Mouse (Mus musculus): ENCODE measurements at regions not wholly inside any gene's neighbourhood (a gene's known extent, or its start where the extent isn't known, plus 50 kb on each side); places are given as distances from the start of the nearest gene placed in this dataset.

DNA sequence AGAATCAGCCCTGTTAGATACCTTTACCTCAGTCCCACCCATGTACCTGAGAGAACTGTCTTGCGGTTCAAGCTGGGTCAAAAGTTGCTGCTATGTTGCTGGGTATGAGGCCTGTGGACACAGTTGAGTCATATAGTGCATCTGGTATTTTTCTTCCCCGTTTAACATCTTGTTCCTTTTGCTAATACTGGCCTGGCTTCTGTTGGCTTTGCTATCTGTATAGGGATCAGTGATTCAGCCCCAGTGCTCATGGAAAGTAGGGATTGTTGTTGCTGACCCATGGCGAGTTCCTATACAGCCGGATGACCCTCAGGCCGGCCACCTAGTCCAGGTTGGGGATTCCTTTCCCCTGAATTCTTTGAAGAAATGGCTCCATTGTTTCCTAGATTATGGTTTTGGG, 158.3 kb upstream of the Rbms1 start:
- TF ChIP-seq CTCF (IDR thresholded peaks at IDR 0.05; ENCODE audit: low read depth, low read length), result no peak
- no peak for TF ChIP-seq POLR2A (IDR thresholded peaks at IDR 0.05; ENCODE audit: insufficient read depth, low read length)

All from ES-Bruce4 (cell line).